ENCODE assay signal across 12 mouse cellular contexts in the genomic region with DNA sequence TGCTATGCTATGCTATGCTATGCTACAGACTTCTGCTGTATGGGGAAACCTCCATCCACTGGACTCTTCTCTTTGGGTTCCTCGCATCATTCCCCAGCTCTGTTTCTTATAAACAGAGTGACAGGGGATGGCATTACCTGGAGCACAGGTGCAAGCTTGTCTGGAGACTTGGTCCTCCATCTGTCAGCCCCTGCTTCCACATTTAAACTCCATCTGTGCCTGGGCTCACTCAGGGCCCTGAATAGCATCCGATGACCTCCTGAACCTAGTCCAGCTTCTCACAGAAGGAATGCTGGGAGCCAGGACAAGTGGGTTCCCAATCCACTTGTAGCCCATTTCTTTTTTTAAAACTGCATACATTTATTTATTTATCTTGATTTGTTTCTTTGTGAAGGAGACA.
"Had no signal": no experiment of that assay in that cellular context is flagged by ENCODE, and none has a peak within 500 bp of the region (broad histone marks: within the 10 kb centered on the region; RNA-seq: fewer than 3 reads in every experiment).

No protein-coding gene starts in this region.

- H3K27me3 ChIP-seq: liver, embryonic 15.5 days; midbrain, embryonic 15.5 days had no signal

- H3K4me1 ChIP-seq: limb, embryonic 13.5 days; liver, embryonic 15.5 days; midbrain, embryonic 15.5 days; neural tube, embryonic 12.5 days had no signal

- H3K4me3 ChIP-seq: layer of hippocampus, adult 2 months; limb, embryonic 13.5 days; liver, embryonic 15.5 days; midbrain, embryonic 15.5 days; neural tube, embryonic 12.5 days had no signal

- DNase-seq: kidney, postnatal 10 days; kidney, postnatal 4 days; left cerebral cortex, postnatal 4 days; lung, adult 2 months; lung, postnatal 36 days; thymus, postnatal 36 days had no signal

- H3K27ac ChIP-seq: layer of hippocampus, adult 2 months; limb, embryonic 13.5 days; liver, embryonic 15.5 days; midbrain, embryonic 15.5 days; neural tube, embryonic 12.5 days; stomach, postnatal 0 days had no signal

- H3K36me3 ChIP-seq: limb, embryonic 13.5 days; liver, embryonic 15.5 days; midbrain, embryonic 15.5 days; neural tube, embryonic 12.5 days had no signal
